Mouse (Mus musculus): ENCODE results near the gene Lat2.

Lat2 gene

DNA sequence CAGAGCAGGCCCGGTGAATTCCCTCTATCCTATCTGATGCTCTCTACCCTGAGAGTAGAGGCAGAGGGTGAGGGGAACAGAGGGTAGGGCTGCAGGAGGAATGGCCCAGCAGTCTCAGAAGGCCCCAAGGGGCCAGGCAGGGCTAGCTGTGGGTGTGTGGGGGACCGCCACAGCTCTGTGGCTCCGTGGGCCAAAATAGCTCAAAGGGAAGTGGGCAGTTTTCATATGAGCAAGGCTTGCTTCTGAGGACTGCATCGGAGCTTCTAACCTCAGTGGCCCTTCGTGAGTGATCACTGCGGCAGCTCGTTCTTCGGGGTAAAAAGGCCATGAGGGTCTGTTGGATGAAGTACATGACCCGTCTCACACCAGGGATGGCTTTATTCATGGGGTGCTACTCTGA lies 1.1 kb downstream of the Lat2 start:
- peak; percentile 89 to 90 for DNase-seq (ENCODE audit: low spot score in 2 of 2)

- DNase-seq (ENCODE audit: low spot score in 2 of 2): peak; percentile 44 to 45
Measured at GRCm38 (mm10) chr5:134611810-134612521, 2.9 kb downstream of the Lat2 start.

DNA sequence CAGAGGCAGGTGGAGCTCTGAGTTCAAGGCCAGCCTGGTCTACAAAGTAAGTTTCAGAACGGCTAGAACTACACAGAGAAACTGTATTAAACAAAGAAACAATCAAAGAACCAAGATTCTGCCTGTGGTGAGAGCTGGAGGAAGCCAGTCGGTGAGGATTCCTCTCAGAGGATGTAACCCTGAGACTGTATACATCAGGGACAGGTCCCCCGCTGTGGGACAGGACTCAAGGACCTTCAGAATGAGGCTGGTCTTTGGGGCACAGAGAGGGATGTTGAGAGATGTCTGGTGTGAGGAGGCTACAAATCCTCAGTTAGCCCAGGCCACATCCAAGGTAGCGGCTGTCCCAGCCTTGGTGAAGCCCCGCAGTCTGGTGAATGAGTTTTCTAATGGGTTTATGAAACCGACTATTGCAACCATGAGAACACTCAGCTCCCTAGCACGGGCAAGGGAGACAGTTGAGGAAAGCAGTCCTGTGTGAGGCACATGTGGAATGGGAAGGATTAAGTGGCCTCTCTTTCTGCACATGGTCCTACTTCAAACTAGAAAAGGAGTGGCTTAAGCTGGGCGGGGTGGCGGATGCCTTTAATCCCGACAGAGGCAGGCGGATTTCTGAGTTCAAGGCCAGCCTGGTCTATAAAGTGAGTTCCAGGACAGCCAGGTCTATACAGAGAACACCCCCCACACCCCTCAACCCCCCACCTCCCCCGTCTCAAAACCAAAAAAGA lies 4.7 kb downstream of the Lat2 start:
- DNase-seq (ENCODE audit: low spot score in 2 of 2): no peak

DNA sequence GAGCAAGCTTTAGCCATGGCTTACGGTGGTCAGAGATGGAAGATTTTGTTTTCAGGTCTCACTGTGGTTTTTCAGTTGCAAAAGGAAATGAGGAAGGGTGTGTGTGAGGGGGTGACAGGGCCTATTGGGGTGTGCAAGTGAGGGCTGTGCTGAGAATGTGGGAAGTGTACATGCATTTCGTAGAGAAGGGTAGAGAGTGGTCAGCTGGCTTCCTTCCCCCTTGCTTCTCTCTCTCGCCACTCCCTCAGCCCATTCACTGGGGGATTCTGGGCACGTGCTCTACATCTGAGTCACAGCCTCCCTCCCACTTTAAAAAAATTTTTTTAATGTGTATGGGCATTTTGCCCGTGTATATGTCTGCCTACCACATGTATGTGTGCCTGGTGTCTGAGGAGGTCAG lies 7.7 kb downstream of the Lat2 start:
- DNase-seq (ENCODE audit: low spot score in 2 of 2): peak; percentile 76

DNA sequence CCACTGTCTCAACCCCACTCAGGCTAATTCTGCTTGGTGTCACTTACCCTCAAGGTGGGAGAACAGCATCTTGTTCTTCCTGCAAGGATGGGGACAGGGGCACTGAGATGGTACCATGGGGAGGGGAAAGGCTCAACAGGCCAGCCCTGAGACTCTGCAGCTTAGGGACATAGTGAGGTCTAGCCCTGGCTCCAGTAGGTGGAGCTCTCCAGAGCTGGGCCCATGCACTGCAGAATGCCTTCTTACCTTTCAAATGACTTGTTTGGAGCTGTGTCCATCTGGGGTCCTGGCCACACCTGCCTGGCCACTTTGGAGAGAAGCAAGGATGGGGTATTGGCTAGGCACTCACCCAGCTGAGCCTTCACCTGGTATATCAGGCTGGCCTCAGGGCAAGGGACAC lies 8.5 kb downstream of the Lat2 start:
- DNase-seq (ENCODE audit: low spot score in 2 of 2): peak in 1 of 2 experiments; percentile 31

- no peak for DNase-seq (ENCODE audit: low spot score in 2 of 2)
Measured at GRCm38 (mm10) chr5:134604376-134604775, 10.4 kb downstream of the Lat2 start.

- no peak for DNase-seq (ENCODE audit: low spot score in 2 of 2)
Measured at GRCm38 (mm10) chr5:134597711-134598110, 17.1 kb downstream of the Lat2 start.

GRCm38 (mm10) chr5:134593093-134593492 lies 21.7 kb downstream of the Lat2 start:
- DNase-seq (ENCODE audit: low spot score in 2 of 2): peak; percentile 29 to 48

DNA sequence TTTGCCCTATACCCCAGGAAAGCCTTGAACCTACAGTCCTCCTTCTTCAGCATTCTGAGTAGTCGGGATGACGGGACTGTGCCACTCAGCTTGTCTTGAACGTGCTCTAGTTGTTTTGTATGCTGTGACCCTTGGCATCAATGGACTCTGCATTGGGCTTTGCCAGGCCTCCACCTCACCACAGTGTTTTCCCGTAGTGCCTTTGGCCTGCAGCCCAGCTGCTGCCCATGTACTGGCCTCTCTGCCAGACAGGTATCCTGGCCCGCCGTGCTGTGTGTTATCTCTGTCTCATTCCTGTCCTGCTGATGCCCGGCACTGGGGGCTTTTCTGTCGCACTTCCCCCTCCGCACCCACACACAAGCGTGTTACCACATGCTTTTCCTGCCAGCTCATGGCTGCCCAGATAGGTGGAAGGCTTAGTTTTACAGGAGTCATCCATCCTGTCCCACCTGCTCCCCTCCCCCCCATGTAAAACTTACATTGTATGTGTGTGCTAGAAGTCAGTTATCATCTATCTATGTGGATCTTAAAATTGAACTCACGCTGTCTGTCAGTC lies 22.7 kb downstream of the Lat2 start:
- no peak for DNase-seq (ENCODE audit: low spot score in 2 of 2)

DNA sequence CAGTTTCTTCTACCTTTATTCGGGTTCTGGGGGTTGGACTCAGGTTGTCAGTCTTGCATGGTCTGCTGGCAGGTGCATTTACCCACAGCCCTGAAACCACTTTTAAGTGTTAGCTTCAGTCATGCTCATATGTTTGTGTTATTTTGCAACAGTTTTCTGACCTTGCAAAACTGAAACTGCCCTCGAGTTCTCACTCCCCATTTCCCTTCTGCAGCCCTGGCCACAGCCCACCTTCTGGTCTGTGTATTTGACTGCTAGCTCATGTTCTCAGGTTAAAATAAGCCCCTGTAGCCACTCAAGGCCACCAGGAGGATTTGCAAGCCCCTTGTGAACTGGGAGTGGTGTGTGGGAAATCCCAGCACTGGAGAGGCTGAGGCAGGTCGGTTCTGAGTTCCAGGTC lies 24.9 kb downstream of the Lat2 start:
- DNase-seq (ENCODE audit: low spot score in 2 of 2): no peak

- peak; percentile 44 to 45 for DNase-seq (ENCODE audit: low spot score in 2 of 2)
Measured at GRCm38 (mm10) chr5:134584798-134585197, 30.0 kb downstream of the Lat2 start.

DNA sequence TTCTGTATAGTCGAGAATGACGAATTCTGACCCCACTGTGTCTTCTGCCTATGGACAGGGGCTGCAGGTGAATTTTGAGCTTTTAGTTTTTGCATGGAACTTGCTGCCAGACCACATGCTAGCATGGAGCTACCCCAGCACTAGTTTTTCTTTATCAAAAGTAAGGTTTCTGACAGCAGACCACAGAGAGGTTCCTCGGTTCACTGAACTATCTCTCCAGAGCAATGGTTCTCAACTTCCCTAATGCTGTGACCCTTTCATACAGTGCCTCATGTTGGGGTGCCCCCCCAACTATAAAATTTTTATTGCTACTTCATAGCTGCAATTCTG lies 31.0 kb downstream of the Lat2 start:
- peak; percentile 54 to 61 for DNase-seq (ENCODE audit: low spot score in 2 of 2)

- DNase-seq (ENCODE audit: low spot score in 2 of 2): no peak
Measured at GRCm38 (mm10) chr5:134583006-134583883, 31.6 kb downstream of the Lat2 start.

DNA sequence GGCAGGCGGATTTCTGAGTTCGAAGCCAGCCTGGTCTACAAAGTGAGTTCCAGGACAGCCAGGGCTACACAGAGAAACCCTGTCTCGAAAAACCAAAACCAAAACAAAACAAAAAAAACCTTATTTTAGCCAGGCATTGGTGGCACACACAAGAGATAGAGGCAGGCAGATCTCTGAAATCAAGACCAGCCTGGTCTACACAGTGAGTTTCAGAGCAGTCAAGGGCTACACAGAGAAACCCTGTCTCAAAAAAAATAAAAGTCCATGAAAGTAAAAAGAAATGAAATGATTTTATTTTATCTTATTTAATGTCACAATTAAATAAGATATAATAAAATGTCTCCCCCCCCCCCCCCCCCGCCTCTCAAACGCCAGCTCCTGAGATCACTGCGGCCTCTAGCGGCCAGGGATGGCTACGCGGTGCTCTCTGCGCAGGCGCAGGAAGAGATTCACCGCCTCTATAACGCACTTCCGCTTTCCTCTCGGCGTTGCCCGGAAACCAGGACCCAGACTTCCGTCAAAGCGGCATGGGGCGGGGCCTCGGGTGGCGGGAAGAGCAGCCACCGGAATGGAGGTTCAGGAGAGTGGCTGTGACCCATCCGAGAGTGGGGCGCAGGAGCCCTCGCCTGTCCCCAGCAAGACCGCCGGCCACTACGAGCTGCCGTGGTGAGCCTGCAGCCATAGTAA lies 32.5 kb downstream of the Lat2 start:
- peak; percentile 95 to 98 for DNase-seq (ENCODE audit: low spot score in 2 of 2)

DNA sequence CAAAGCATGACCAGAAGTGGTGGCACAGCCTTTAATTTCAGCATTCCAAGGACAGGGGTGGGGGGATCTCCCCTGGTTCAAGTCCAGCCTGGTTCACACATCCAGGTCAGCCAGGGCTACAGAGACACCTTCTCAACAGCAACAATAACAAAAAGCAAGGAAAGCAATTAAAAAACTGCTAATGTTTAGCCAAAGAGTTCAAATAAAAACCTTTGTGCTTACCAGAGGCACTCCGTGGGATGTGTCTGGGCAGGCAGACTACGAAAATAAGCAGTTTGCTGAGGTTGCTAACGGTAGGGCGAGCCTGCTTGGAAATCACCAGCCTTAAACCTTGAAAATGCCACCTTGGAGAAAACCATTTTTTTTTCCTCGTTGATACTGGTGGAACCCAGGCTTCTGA lies 33.7 kb downstream of the Lat2 start, which contains the start of gene Rfc2:
Gene Rfc2 (plus strand): TSS at position 221 of the 400 bp plus-strand sequence.
- no peak for DNase-seq (ENCODE audit: low spot score in 2 of 2)

GRCm38 (mm10) chr5:134579135-134579534 lies 35.7 kb downstream of the Lat2 start:
- DNase-seq (ENCODE audit: low spot score in 2 of 2): no peak

DNA sequence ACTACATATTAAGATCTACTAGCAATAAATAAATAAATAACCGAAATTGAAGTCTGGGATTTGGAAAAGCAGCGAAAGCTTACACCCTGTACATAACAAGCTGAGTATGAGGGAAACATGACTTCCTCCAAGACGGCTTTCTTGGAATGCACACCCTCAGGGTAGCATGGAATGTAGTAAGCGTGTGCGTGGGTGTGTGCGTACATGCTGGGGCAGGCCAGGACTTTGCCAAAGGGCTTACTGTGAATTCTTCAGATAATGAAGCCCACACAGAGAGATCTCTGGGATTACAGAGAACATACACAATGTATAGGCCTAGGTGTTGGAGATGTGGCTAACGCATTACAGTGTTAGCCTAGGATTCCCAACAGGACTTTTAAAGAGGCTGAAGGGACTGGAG lies 37.3 kb downstream of the Lat2 start:
- DNase-seq (ENCODE audit: low spot score in 2 of 2): no peak

DNA sequence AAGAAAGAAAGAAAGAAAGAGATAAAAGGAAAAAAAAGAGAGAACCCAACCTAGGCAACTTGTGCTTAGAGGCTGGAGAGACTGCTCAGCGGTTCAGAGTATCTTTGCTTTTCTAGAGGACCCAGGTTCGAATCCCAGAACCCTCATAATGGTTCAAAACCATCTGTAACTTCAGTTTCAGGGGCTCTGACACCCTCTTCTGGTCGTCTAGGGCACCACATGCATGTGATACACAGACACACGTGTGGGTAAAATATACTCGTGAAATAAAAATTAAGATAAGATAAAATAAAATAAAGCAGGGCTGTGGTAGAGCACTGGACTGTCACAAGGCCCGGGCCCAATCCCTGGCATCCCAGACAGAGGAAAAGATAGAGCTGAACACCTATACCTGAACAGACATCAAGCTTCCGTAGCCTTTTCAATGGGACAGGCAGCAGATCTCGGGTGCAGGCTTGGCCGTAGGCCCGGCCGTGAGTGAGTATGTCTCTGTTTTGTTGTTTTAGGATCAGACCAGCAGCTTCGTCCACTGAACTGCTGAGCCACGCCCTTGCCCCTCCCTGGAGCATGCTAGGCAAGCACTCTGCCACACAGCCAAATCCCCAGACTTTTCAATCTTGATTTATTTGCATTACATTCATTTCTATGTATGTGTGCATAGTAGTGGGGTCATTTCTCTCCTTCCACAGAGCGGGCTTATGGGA lies 38.2 kb downstream of the Lat2 start:
- no peak for DNase-seq (ENCODE audit: low spot score in 2 of 2)

DNA sequence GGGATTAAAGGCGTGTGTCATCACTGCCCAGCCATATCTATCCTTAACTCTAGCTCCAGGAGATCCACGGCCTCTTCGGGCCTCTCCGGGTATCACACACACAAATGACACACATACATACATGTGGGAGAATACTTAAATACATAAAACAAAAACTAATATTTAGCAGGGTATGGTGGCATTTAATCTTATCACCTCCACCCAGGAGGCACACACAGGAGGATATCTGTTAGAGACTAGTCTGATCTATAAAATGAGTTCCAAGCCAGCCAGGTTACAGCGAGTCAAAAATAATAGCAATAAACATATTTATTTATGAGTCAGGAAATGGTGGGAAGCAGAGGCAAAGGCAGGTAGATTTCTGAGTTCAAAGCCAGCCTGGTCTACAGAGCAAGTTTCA lies 39.0 kb downstream of the Lat2 start:
- no peak for DNase-seq (ENCODE audit: low spot score in 2 of 2)

GRCm38 (mm10) chr5:134572508-134573214 lies 42.2 kb downstream of the Lat2 start:
- DNase-seq (ENCODE audit: low spot score in 2 of 2): no peak

Data from spleen, postnatal 36 days (tissue).